20 mouse cellular contexts compared by ENCODE assay signal in genomic region chr4:79265044-79265443, GRCm38 (mm10).
DNase-seq lines count a peak whose midpoint lies in the region; ATAC-seq lines count a peak whose summit lies in the region.
"Had no signal": no experiment of that assay in that cellular context is flagged by ENCODE, and none has a peak within 500 bp of the region (broad histone marks: within the 10 kb centered on the region; RNA-seq: fewer than 3 reads in every experiment).

No protein-coding gene starts in this region.

- no peak overlapping the region for H3K27ac ChIP-seq in intestine, embryonic 15.5 days
- H3K27ac ChIP-seq: kidney, postnatal 0 days; limb, embryonic 10.5 days; macrophage had no signal

- H3K27me3 ChIP-seq in intestine, embryonic 15.5 days (replicated peaks) = no peaks in the 10 kb centered on the region

- no peak overlapping the region for H3K4me3 ChIP-seq in intestine, embryonic 15.5 days (replicated peaks)
- H3K4me3 ChIP-seq: limb, embryonic 10.5 days had no signal

- ATAC-seq in intestine, embryonic 15.5 days = peak; percentile 63; the same call in 1 of the 2 replicates
- ATAC-seq: CD4-positive, CD25-positive, alpha-beta regulatory T cell, adult 4 months; inflammation-experienced regulatory T-cells, adult 6 months had no signal

- H3K9ac ChIP-seq in intestine, embryonic 15.5 days = no peak overlapping the region

- intact Hi-C loops in left cerebral cortex, postnatal 4 days (cut with DNase I) = no loop called here
- intact Hi-C loops in left cerebral cortex, postnatal 14 days (cut with DNase I) = no loop called here

- peak; percentile 59 to 74 for DNase-seq in cerebellum, postnatal 10 days
- DNase-seq in cerebellum, postnatal 25 days = no peak
- peak; percentile 13 for DNase-seq in left cerebral cortex, postnatal 4 days
- DNase-seq in left cerebral cortex, postnatal 14 days (ENCODE audit: low spot score in 2 of 2) = no peak
- DNase-seq in brain, embryonic 18.5 days (ENCODE audit: low read depth, low spot score) = peak; percentile 18
- DNase-seq in right cerebral cortex, postnatal 14 days = no peak
- no peak for DNase-seq in testis, postnatal 10 days (ENCODE audit: low spot score)
- DNase-seq: adrenal gland, adult 8-10 months; cerebellum, adult 8-10 months; gastrocnemius, postnatal 25 days; lung, adult 2 months; thymus, postnatal 36 days had no signal

- H3K4me1 ChIP-seq in intestine, embryonic 15.5 days (replicated peaks) = no peaks in the 10 kb centered on the region
- H3K4me1 ChIP-seq: limb, embryonic 10.5 days had no signal

- no peaks in the 10 kb centered on the region for H3K9me3 ChIP-seq in intestine, embryonic 15.5 days
- H3K9me3 ChIP-seq: limb, embryonic 10.5 days had no signal

- WGBS in intestine, embryonic 15.5 days = 45% methylated on average over 1 of the region's 1 CpGs

- H3K36me3 ChIP-seq in intestine, embryonic 15.5 days = no peaks in the 10 kb centered on the region
- H3K36me3 ChIP-seq: G1E; limb, embryonic 10.5 days had no signal

- no peak overlapping the region for H3K4me2 ChIP-seq in intestine, embryonic 15.5 days (replicated peaks)
- H3K4me2 ChIP-seq: liver, embryonic 11.5 days had no signal

Comparison
In these comparisons a context has a peak if more than half of its experiments do, and no peak if none do; other contexts are left out.
1. DNase-seq: peak in cerebellum, postnatal 10 days (2 of 2), left cerebral cortex, postnatal 4 days (single experiment) and brain, embryonic 18.5 days (single experiment); none in cerebellum, postnatal 25 days (0 of 2), left cerebral cortex, postnatal 14 days (0 of 2), right cerebral cortex, postnatal 14 days (single experiment) and testis, postnatal 10 days (single experiment).